Comparison of ENCODE assay signal across 7 mouse cellular contexts in genomic region chr7:143058221-143058697, GRCm38 (mm10). TPM values are rescaled to one million over a fixed set of nuclear protein-coding genes. Genes with fewer than 3 reads are reported as not detected.
A peak's percentile ranks its signal among the peaks of the same experiment; 100 is the strongest.
DNase-seq lines count a peak whose midpoint lies in the region; ATAC-seq lines count a peak whose summit lies in the region.

No protein-coding gene starts in this region.

- no peak overlapping the region for H3K4me3 ChIP-seq in midbrain, embryonic 16.5 days (ENCODE audit: low read depth, low read length)
- no peak overlapping the region for H3K4me3 ChIP-seq in midbrain, embryonic 11.5 days (ENCODE audit: low read depth, low read length)
- peak overlapping the region; percentile 22 for H3K4me3 ChIP-seq in heart, embryonic 13.5 days
- no peak overlapping the region for H3K4me3 ChIP-seq in stomach, embryonic 15.5 days (replicated peaks)

- H3K4me2 ChIP-seq in midbrain, embryonic 16.5 days (ENCODE audit: low read length) = no peak overlapping the region
- no peak overlapping the region for H3K4me2 ChIP-seq in midbrain, embryonic 11.5 days
- peak overlapping the region; percentile 98 for H3K4me2 ChIP-seq in heart, embryonic 13.5 days
- H3K4me2 ChIP-seq in stomach, embryonic 15.5 days = peak overlapping the region; percentile 31; the same call in 1 of the 2 replicates

- no peak for ATAC-seq in midbrain, embryonic 16.5 days
- ATAC-seq in midbrain, embryonic 11.5 days (ENCODE audit: low FRiP score) = no peak
- no peak for ATAC-seq in heart, embryonic 13.5 days (ENCODE audit: extremely low read depth, insufficient number of reproducible peaks, low FRiP score, low TSS enrichment)
- ATAC-seq in stomach, embryonic 15.5 days (ENCODE audit: insufficient read depth, low FRiP score, low read depth) = no peak

- H3K9me3 ChIP-seq in midbrain, embryonic 16.5 days (replicated peaks; ENCODE audit: control insufficient read depth, low read length, poor library complexity, severe bottlenecking) = no peaks in the 10 kb centered on the region
- H3K9me3 ChIP-seq in midbrain, embryonic 11.5 days (ENCODE audit: control insufficient read depth, low read length) = no peaks in the 10 kb centered on the region
- no peaks in the 10 kb centered on the region for H3K9me3 ChIP-seq in heart, embryonic 13.5 days
- no peaks in the 10 kb centered on the region for H3K9me3 ChIP-seq in stomach, embryonic 15.5 days

- H3K36me3 ChIP-seq in midbrain, embryonic 16.5 days (ENCODE audit: control insufficient read depth, insufficient read depth, low read length) = no peaks in the 10 kb centered on the region; the same call in none of the 2 replicates
- H3K36me3 ChIP-seq in midbrain, embryonic 11.5 days (ENCODE audit: control insufficient read depth, insufficient read depth, low read length) = peaks cover 5% of the 10 kb centered on the region; the same call in 1 of the 2 replicates
- peaks cover 71% of the 10 kb centered on the region for H3K36me3 ChIP-seq in heart, embryonic 13.5 days
- H3K36me3 ChIP-seq in stomach, embryonic 15.5 days = peaks cover 14% of the 10 kb centered on the region

- no peak for DNase-seq in midbrain, embryonic 11.5 days (ENCODE audit: low spot score, missing footprints)
- DNase-seq in kidney, postnatal 25 days = peak; percentile 62 to 81
- DNase-seq in retina, postnatal 1 day = no peak
- DNase-seq in frontal cortex, adult 2 months (ENCODE audit: extremely low spot score in 1 of 2, low spot score in 1 of 2) = no peak

- H3K9ac ChIP-seq in midbrain, embryonic 16.5 days (ENCODE audit: low read depth, low read length) = no peak overlapping the region
- no peak overlapping the region for H3K9ac ChIP-seq in midbrain, embryonic 11.5 days (ENCODE audit: low read length)
- peak overlapping the region; percentile 74 for H3K9ac ChIP-seq in heart, embryonic 13.5 days
- no peak overlapping the region for H3K9ac ChIP-seq in stomach, embryonic 15.5 days

- peaks cover 31% of the 10 kb centered on the region for H3K4me1 ChIP-seq in midbrain, embryonic 16.5 days (ENCODE audit: control insufficient read depth, insufficient read depth, low read length)
- peaks cover 21% of the 10 kb centered on the region for H3K4me1 ChIP-seq in midbrain, embryonic 11.5 days (ENCODE audit: control insufficient read depth, insufficient read depth, low read length)
- H3K4me1 ChIP-seq in heart, embryonic 13.5 days = peaks cover 79% of the 10 kb centered on the region
- peaks cover 58% of the 10 kb centered on the region for H3K4me1 ChIP-seq in stomach, embryonic 15.5 days

- no peaks in the 10 kb centered on the region for H3K27me3 ChIP-seq in midbrain, embryonic 16.5 days (ENCODE audit: control insufficient read depth, insufficient read depth, low read depth, low read length)
- H3K27me3 ChIP-seq in midbrain, embryonic 11.5 days (ENCODE audit: control insufficient read depth, insufficient read depth, low read length) = no peaks in the 10 kb centered on the region
- no peaks in the 10 kb centered on the region for H3K27me3 ChIP-seq in heart, embryonic 13.5 days (replicated peaks)
- no peaks in the 10 kb centered on the region for H3K27me3 ChIP-seq in stomach, embryonic 15.5 days (replicated peaks)

- H3K27ac ChIP-seq in midbrain, embryonic 16.5 days (ENCODE audit: low read length) = peak overlapping the region; percentile 41
- H3K27ac ChIP-seq in midbrain, embryonic 11.5 days (ENCODE audit: low read depth, low read length) = no peak overlapping the region
- H3K27ac ChIP-seq in heart, embryonic 13.5 days (replicated peaks) = peak overlapping the region; percentile 98
- peak overlapping the region; percentile 73 for H3K27ac ChIP-seq in stomach, embryonic 15.5 days

- WGBS in midbrain, embryonic 16.5 days = 83% methylated on average over 5 of the region's 5 CpGs
- 81% methylated on average over 5 of the region's 5 CpGs for WGBS in midbrain, embryonic 11.5 days
- WGBS in heart, embryonic 13.5 days = 11% methylated on average over 5 of the region's 5 CpGs
- WGBS in stomach, embryonic 15.5 days = 50% methylated on average over 5 of the region's 5 CpGs

RNA-seq across cellular contexts. Expression of gene Cd81, which starts 5.7 kb away (rescaled TPM):
- polyA plus RNA-seq in midbrain, embryonic 16.5 days (2015; fragmentation: Nextera tagmentation; extraction: Ambion mirVana) = 364 and 411 TPM in 2 replicates
- polyA plus RNA-seq in midbrain, embryonic 11.5 days (2014; fragmentation: Nextera tagmentation; extraction: Ambion mirVana) = 256 and 276 TPM in 2 replicates
- 750 and 845 TPM in 2 replicates for polyA plus RNA-seq in heart, embryonic 13.5 days (2015; fragmentation: Nextera tagmentation; extraction: Ambion mirVana)
- 551 and 575 TPM in 2 replicates for polyA plus RNA-seq in stomach, embryonic 15.5 days (2015; fragmentation: Nextera tagmentation; extraction: Ambion mirVana)
- 516 and 607 TPM in 2 replicates for polyA plus RNA-seq in frontal cortex, adult 2 months (2012; rRNA removed)

RNA-seq across cellular contexts. Expression of gene Tssc4, which starts 10.8 kb away (rescaled TPM):
- 90.6 and 90.7 TPM in 2 replicates for polyA plus RNA-seq in midbrain, embryonic 16.5 days (2015; fragmentation: Nextera tagmentation; extraction: Ambion mirVana)
- 61.1 and 63.8 TPM in 2 replicates for polyA plus RNA-seq in midbrain, embryonic 11.5 days (2014; fragmentation: Nextera tagmentation; extraction: Ambion mirVana)
- polyA plus RNA-seq in heart, embryonic 13.5 days (2015; fragmentation: Nextera tagmentation; extraction: Ambion mirVana) = 58.2 and 60.7 TPM in 2 replicates
- polyA plus RNA-seq in stomach, embryonic 15.5 days (2015; fragmentation: Nextera tagmentation; extraction: Ambion mirVana) = 78.7 and 84.8 TPM in 2 replicates
- 68.2 and 74.2 TPM in 2 replicates for polyA plus RNA-seq in frontal cortex, adult 2 months (2012; rRNA removed)

RNA-seq across cellular contexts. Expression of gene Trpm5, which starts 36.2 kb away (rescaled TPM):
- 1.5 and 1.8 TPM in 2 replicates for polyA plus RNA-seq in midbrain, embryonic 16.5 days (2015; fragmentation: Nextera tagmentation; extraction: Ambion mirVana)
- polyA plus RNA-seq in midbrain, embryonic 11.5 days (2014; fragmentation: Nextera tagmentation; extraction: Ambion mirVana) = 0.57 and 0.70 TPM in 2 replicates
- polyA plus RNA-seq in heart, embryonic 13.5 days (2015; fragmentation: Nextera tagmentation; extraction: Ambion mirVana) = 3.5 and 4.4 TPM in 2 replicates
- 14.1 and 16.0 TPM in 2 replicates for polyA plus RNA-seq in stomach, embryonic 15.5 days (2015; fragmentation: Nextera tagmentation; extraction: Ambion mirVana)
- polyA plus RNA-seq in frontal cortex, adult 2 months (2012; rRNA removed) = 0.04 and 0.13 TPM in 2 replicates

RNA-seq across cellular contexts. Expression of gene Kcnq1, which starts 47.9 kb away (rescaled TPM):
- polyA plus RNA-seq in midbrain, embryonic 16.5 days (2015; fragmentation: Nextera tagmentation; extraction: Ambion mirVana) = 1.1 and 2.2 TPM in 2 replicates
- polyA plus RNA-seq in midbrain, embryonic 11.5 days (2014; fragmentation: Nextera tagmentation; extraction: Ambion mirVana) = 1.1 and 1.6 TPM in 2 replicates
- 15.0 and 15.6 TPM in 2 replicates for polyA plus RNA-seq in heart, embryonic 13.5 days (2015; fragmentation: Nextera tagmentation; extraction: Ambion mirVana)
- polyA plus RNA-seq in stomach, embryonic 15.5 days (2015; fragmentation: Nextera tagmentation; extraction: Ambion mirVana) = 9.1 and 13.2 TPM in 2 replicates
- polyA plus RNA-seq in frontal cortex, adult 2 months (2012; rRNA removed) = 0.74 and 1.4 TPM in 2 replicates

RNA-seq across cellular contexts. Expression of gene Tspan32, which starts 53.4 kb away (rescaled TPM):
- polyA plus RNA-seq in midbrain, embryonic 16.5 days (2015; fragmentation: Nextera tagmentation; extraction: Ambion mirVana) = 0.30 and 0.48 TPM in 2 replicates
- 5.0 and 6.2 TPM in 2 replicates for polyA plus RNA-seq in midbrain, embryonic 11.5 days (2014; fragmentation: Nextera tagmentation; extraction: Ambion mirVana)
- polyA plus RNA-seq in heart, embryonic 13.5 days (2015; fragmentation: Nextera tagmentation; extraction: Ambion mirVana) = 4.9 and 5.9 TPM in 2 replicates
- polyA plus RNA-seq in stomach, embryonic 15.5 days (2015; fragmentation: Nextera tagmentation; extraction: Ambion mirVana) = 3.6 and 7.3 TPM in 2 replicates
- polyA plus RNA-seq in frontal cortex, adult 2 months (2012; rRNA removed) = 0.34 and 0.36 TPM in 2 replicates

Comparison
In these comparisons a context has a peak if more than half of its experiments do, and no peak if none do; other contexts are left out.
1. H3K4me2 ChIP-seq: peak in heart, embryonic 13.5 days (single experiment) and stomach, embryonic 15.5 days (single experiment); none in midbrain, embryonic 16.5 days (single experiment) and midbrain, embryonic 11.5 days (single experiment).
2. DNase-seq: peak in kidney, postnatal 25 days (2 of 2); none in midbrain, embryonic 11.5 days (single experiment), retina, postnatal 1 day (single experiment) and frontal cortex, adult 2 months (0 of 2).